Mouse (Mus musculus) bone marrow, adult 2 months (tissue): ENCODE measurements around the gene Phf23.

ENCODE experiments used
- CTCF ChIP-seq: fragments of 200-500 bp; IDR thresholded peaks from 2 replicates; pipeline ENCODE4 v1.5.1; 2011; ENCODE audit warnings: low read length, control low read depth; ENCODE audit not compliant: control insufficient read depth, insufficient read depth
- POLR2A ChIP-seq: fragments of 200-500 bp; IDR thresholded peaks from 2 replicates; pipeline ENCODE4 v1.6.1; 2011; ENCODE audit warnings: low read depth, mild to moderate bottlenecking, control low read depth, low read length, borderline replicate concordance; ENCODE audit not compliant: control insufficient read depth

- TF ChIP-seq CTCF: peak; percentile 56; the same call in 1 of the 2 replicates
- no peak for TF ChIP-seq POLR2A
Measured at GRCm38 (mm10) chr11:70020731-70021263, 25.2 kb downstream of the Phf23 start.
